Mouse (Mus musculus): ENCODE measurements around the gene Slc25a39. TPM values are rescaled to one million over a fixed set of nuclear protein-coding genes. Genes with fewer than 3 reads are reported as not detected.
"Not testable (repeated sequence)": the region's sequence is repeated elsewhere in the genome, so short reads cannot be mapped to it uniquely, and the experiment has no call there.

Gene Slc25a39
- total RNA-seq, 1 experiment from 2014 or later: 415 TPM

DNA sequence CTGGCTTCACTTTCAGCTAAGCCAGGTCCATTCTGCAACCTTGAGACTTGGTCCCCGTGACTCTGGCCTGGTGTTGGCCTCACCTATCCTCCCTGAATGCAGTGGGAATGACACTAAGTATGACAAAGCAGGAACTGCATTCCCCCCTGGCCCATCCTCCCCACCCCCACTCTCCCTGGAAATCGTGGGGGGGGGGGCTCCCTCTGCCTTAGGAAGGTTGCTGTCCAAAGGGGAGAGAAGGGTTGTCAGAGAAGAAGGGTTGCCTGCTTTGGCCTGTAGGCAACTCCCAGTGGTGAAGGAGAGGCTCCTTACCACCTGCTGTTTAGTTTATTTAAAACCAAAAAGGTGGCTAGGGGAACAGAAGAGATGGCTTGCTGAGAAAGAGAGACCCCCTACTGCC is 34.1 kb downstream of the Slc25a39 start:
- DNase-seq: no peak

- no peak for DNase-seq
These were observed 34.8 kb downstream of the Slc25a39 start for GRCm38 (mm10) chr11:102372936-102373335.

GRCm38 (mm10) chr11:102371926-102372685 is 35.6 kb downstream of the Slc25a39 start:
- DNase-seq: no peak

- no peak for DNase-seq
These were observed 37.5 kb downstream of the Slc25a39 start for GRCm38 (mm10) chr11:102370285-102370684.

GRCm38 (mm10) chr11:102369263-102369662 is 38.5 kb downstream of the Slc25a39 start:
- DNase-seq: no peak

DNA sequence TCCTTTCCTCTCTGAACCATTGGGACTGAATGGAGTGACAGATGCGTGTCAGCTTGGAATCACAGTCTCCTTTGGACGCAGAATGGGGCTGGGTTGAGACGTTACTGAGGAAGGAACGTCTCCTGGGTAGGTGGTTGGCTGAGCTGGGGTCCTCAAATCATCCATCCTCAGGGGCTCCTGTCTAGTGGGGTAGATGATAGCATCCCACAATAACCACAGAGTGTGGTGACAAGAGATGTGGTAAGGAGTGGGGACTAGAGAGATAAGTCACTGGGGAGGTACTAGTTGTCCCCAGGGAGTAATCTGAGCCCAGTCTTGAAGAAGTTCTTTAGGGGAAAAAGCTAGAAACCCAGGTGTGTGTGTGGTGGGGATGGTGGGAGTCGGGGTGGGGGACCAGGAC is 39.4 kb downstream of the Slc25a39 start:
- no peak for DNase-seq

DNA sequence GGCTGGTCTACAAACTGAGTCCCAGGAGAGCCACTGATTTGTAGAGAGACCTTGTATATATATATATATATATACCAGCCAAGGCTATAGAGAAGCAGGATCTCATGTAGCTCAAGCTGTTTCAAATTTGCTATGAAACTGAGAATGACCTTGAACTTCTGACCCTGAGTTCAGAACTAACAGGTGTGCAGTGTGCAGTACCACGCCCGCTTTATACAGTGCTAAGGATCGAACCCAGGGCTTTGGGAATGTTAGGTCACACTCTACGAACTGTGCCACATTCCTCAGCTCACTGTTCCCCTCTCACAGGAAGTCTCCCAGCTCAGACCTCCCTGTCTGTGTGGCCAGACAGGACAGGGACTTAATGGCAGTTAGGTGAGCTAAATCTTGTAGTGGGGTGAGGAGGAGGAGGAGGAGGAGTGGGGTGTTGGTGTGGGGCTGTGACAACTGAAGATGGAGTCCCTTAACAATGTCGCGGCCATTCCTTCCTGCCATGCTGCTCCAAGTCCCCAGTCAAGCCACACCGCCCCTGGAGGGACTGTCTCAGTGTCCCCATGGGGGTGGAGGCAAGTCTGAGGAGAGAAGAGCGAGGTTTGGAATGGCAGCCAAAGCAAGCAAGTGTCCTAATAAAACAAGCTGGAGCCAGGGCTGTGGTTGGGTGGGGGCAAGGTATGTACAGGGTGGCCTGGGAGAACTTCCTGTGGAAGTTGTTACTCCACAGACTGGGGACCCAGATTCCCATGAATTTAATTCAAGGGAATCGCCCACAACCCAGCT is 40.1 kb downstream of the Slc25a39 start:
- no peak for DNase-seq

- DNase-seq: not testable (repeated sequence)
These were observed 41.6 kb downstream of the Slc25a39 start, which contains the start of gene Slc4a1 for GRCm38 (mm10) chr11:102366103-102366502. Slc4a1 (minus strand) TSS chr11:102366203.

- no peak for DNase-seq
These were observed 42.0 kb downstream of the Slc25a39 start for GRCm38 (mm10) chr11:102365699-102366098.

DNA sequence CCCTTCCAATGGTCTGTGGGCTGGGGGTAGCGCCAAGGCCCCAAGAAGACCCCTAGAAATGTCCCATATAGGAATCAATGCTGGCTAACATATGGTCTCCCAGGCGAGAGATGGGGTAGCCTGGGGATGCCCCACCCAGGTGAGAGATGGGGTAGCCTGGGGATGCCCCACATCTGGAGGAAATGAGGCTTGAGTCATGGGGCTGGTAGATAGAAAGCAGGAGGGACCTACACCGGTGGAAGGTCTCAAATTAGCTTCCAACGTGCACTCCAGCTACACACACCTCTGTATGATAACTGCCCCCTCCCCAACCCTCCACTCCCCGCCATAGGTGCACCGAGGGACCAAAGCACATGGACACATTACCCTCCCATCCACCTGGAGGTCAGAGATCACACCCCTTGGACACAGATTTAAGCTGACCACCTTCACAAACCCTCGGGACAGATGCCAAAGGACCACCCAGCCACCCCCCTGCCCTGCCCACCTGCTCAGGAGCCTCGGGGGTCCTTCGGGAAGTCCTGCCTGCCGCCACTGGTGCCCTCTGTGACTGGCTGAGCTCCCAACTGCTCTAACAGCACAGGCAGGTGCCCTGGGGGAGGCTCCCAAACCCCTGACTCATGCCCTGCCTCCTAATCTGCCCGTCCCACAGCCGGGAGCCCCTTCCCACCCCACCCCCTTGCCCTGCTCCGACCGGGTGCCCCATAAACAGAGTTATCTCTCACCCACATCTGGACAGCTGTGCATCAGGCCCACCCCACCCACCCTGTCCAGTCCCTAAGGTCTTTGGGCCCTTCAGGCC is 43.0 kb downstream of the Slc25a39 start:
- DNase-seq: no peak

DNA sequence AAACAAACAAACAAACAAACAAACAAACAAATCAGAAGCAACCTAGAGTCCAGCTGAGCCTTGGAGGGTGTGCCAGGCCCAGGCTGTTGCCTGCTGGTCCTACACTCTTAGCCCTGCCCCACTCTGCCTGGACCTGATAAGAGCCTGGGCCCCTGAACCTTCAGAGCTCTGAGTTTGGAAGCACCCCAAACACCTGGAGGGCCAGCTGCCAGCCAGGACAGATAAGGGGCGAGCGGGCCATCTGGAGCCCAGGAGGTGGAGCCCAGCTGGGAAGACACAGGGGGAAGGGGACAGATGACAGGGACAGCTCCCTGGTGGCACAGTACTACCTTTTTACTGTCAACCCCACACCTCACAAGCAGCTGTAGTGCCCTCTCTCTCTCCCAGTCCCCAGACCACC is 44.1 kb downstream of the Slc25a39 start:
- DNase-seq: no peak

DNA sequence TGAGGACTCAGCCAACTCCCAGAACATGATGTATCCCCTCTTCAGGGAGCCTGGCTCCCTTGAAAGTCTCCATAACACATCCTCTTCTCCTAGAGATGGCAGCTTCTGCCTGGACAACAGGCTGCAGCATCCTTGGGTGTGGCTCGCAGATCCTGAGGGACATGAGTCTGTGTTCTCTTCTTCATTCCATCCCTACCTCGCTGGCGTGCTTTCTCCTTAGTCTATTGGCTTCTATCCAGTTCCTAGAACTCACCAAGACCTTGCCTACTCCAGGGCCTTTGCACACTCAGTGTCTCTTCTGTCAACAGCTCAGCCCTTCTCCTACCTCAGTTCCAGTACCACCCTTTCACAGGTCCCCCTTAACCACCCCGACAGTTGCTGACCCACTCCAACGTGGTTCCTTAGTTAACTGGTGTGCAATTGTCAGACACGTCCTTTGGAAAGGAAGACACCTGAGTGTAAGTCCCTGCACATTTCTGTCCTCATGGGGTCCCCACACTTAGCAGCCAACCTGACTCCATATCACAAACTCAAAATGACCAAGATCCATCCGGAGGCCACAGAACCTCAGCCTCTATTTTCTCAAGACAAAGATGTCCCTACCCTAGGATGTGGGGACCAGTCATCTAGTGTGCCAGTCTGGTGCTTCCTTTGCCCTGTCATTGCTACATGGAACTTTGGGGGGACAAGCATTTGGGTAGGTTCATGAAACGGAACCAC is 45.8 kb downstream of the Slc25a39 start:
- no peak for DNase-seq

GRCm38 (mm10) chr11:102358365-102358764 is 49.4 kb downstream of the Slc25a39 start:
- no peak for DNase-seq

DNA sequence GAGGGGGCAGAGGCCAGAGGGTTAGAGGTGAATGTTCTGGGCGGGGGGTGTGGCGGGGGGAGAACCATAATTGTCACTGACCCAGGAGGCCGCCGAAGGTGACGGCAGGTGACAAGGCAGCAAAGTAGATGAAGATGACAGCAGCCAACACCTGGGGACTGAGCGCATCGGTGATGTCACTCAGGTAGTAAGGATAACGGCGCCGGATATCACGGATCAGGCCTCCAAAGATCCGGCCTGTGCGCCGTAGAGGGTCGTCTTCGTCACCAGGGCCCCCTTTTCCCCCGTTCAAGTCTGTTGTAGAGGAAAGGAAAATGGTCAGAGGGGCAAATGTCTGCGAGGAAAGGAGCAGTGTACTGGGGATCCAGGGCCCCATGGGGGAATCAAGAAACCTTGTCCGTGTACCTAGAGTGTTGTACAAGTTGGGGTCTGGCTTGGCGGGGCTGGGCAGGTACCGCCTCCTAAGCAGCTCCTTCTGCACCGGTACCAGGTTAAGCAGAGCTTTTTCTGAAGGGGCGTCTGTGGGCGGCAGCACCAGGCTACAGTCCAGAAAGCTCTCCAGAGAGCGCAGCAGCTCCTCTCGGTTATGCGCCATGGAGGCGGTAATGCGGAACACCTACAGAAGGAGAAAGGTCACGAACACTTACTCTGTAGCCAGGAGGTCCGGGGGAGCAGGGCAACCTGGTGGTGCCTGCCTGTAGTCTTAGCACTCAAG is 51.0 kb downstream of the Slc25a39 start:
- DNase-seq: no peak

DNA sequence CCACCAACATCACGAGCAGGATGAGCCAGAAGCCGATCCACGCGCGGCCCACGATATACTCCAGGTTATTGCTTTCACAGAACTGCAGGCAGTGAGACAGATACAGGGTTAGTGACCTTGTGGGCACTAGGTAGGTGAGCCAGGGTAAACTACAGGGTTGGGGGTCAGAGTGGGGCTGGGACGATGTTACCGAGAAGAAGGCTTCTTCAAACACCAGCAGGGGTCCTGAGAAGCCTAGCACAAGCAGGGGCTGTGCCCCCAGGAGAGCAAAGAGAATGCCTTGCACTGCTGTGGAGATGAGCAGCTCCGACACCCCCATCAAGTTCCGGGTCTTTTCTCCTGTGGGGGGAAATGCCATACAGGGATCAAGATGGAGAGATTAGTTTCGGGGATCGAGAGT is 51.6 kb downstream of the Slc25a39 start:
- no peak for DNase-seq

- DNase-seq: no peak
These were observed 52.2 kb downstream of the Slc25a39 start for GRCm38 (mm10) chr11:102355501-102355900.

DNA sequence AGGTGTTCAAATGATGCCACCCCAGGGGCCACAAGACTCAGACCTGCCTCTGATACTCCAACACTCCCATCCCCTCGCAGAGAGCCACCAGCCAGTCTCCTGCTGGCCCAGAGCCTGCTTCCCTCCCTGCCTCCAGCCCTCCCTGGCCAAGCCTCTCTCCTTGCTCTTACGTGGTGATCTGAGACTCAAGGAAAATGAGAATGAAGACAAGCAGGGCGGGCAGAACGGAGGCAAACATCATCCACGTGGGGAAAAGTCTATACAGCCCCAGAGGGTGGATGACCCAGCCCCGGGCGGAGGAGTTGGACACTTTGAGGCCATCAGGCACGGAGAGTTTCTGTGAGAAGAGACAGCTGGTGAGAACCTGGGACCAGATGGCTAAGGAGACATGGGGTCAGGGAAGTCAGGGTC is 54.7 kb downstream of the Slc25a39 start:
- no peak for DNase-seq

Data from adrenal gland, postnatal 14 days (tissue).